Mouse (Mus musculus) liver, adult 10 weeks (tissue): Measurements from ENCODE around the gene Ccdc9. TPM values are rescaled to one million over a fixed set of nuclear protein-coding genes. Genes with fewer than 3 reads are reported as not detected.

Experiments used
- polyA plus RNA-seq: library from polyadenylated mRNA; stranded (reverse); fragments of 350-450 nt; fragmentation: Illumina TruSeq; extraction: RNeasy Lipid Tissue Mini Kit (QIAGEN cat#74804); gene quantifications from one replicate; pipeline ENCODE4 v1.2.3, GENCODE M21; 2014; ENCODE audit warnings: low read depth, low replicate concordance

Ccdc9 gene
- 9.4 TPM for polyA plus RNA-seq

DNA sequence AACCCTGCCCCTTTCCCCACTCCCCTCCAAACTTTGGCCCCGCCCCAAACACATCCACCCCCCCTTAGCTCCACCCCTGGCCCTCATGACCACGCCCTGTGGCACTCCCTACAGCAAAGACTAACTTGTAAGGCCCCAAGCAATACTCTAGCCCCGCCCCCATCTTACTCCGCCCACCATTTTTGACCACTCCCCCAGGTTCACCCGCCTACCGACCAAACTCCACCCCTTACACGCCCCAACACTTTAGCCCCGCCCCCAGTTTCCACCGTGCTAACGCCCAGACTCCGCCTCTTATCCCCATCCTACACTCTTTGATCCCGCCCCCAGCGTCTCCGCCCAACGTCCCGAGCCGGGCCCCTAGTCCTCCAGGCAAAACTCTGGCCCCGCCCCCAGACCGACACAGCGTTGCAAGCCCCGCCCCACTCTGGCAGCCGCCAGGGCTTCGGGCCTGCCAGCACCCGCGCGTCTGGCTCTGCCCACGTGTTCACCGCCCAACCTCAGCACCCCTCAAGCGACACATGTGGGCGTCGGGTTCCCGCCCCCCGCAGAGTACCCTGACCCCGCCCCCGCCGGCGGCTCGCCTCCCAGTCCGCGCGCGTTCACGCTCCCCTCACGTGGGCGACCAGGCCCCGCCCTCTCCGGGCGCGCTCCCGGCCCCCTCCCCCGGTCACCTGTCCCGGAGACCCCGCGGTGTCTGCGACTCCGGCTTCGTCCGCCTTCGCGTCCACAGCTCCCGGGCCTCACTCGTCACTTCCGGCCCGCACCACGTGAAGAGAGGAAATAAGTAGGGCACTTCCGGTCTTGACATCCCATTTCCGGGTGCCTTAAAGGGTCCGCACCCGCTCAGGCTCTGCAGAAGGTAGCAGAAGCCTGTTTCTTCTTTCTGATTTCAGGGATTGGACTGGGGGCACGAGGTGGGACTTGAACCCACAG, at the start of gene Ccdc9:
TSS of gene Ccdc9 (minus strand) at position 770 of the 936 bp plus-strand sequence.

DNA sequence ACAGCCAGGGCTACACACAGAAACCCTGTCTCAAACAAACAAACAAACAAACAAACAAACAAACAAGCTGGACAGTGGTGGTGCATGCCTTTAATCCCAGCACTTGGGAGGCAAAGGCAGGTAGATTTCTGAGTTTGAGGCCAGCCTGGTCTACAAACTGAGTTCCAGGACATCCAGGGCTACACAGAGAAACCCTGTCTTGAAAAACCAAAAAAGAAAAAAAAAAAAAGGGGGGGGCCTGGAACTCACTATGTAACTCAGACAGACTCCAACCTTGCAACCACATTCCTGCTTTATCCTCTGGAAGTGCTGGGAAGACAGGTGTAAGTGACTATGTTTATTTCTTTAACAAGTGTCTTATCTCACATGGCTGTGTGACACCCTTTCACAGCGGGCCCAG, 21.5 kb upstream of the Ccdc9 start, which contains the start of gene Bbc3:
TSS of gene Bbc3 (plus strand) at position 301 of the 400 bp plus-strand sequence.

DNA sequence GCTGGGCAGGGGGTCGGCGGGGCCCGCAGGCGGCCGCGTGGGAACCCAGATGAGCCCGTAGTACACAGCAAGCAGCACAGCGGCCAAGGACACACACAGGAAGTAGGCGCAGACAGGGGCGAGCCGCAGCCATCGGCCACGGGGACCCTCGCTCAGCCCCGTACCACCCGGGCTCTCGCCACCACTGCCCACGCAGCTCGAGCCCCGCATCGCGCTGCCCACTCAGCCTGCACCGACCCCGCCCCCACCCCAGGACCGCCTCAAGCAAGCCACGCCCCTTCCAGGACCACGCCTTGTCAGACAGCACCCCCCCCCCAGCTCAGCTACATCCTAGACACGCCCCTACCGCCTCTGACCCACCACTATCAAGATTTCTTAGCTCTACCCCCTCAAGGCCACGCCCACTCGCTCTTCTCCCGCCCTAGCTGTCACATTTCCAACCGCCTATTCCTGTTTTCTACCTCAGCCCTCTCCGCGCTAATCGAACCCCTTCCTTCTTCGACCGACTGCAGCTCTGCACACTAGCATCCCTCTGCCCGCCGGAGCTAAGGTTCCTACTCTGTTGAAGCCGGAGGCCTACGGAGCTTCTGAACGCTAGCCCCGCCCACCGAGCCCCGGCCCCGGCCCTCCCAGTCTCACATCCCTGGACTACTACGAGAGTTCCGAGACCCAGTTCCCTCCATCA, 13.4 kb downstream of the Ccdc9 start, which contains the start of gene Inafm1:
TSS of gene Inafm1 (minus strand) at position 537 of the 685 bp plus-strand sequence.

DNA sequence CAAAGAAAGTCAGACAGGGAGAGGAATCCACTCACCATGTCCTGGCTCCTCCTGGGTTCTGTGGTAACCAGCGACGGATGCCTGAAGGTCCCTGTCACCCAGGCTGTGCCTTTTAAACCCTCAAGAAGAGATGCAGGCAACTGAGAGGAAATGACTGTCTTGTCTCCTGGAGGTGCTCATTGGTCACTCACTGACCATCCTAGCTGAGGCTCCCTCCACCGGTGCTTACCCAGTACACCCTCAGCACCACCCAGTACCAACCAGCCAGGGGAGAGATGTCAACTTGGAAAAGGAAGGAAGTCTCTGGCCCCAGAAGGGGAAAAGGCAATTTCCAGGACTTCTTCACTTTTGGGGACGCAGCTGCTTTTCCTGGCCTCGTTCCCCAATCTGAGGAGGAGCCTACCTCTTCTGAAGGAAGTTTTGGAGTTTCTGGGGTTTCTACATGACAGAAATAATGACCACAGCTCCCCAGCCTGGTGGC, 27.4 kb downstream of the Ccdc9 start, which contains the start of gene C5ar1:
TSS of gene C5ar1 (minus strand) at position 431 of the 481 bp plus-strand sequence.

DNA sequence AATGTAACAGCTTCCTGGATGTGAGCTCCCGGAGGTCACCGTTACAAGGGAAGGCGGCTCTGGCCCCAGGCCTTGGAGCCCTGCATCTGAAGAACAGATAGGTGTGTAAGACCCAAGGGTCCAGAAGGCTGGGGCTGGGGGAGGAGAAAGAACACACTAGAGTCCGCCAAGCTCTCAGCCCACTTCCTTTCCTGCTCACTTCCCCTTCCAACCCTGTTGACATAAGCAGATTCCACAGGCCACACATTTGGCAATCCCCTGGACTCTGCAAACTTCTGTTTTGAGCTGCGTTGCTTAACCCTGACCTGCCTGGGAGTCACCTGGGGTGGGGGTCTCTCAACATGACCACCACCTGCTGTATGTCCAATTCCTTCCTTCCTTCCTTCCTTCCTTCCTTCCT, 42.5 kb downstream of the Ccdc9 start, which contains the start of gene C5ar2:
TSS of gene C5ar2 (minus strand) at position 88 of the 400 bp plus-strand sequence.

Other genes starting within 250 kb of the Ccdc9 start
- 0.26 TPM for gene Bicra, start 238.9 kb downstream of the Ccdc9 start, polyA plus RNA-seq
- not detected for gene Zfp541, start 225.0 kb downstream of the Ccdc9 start, polyA plus RNA-seq
- 16.1 TPM for gene Napa, start 188.3 kb downstream of the Ccdc9 start, polyA plus RNA-seq
- gene Kptn, start 166.9 kb downstream of the Ccdc9 start, polyA plus RNA-seq = 6.3 TPM
- not detected for gene Slc8a2, start 157.0 kb downstream of the Ccdc9 start, polyA plus RNA-seq
- gene Meis3, start 111.7 kb downstream of the Ccdc9 start, polyA plus RNA-seq = not detected
- gene Dhx34, start 64.8 kb downstream of the Ccdc9 start, polyA plus RNA-seq = 0.34 TPM
- 0.93 TPM for gene C5ar2, start 42.6 kb downstream of the Ccdc9 start, polyA plus RNA-seq
- gene C5ar1, start 27.3 kb downstream of the Ccdc9 start, polyA plus RNA-seq = 0.64 TPM
- 0.40 TPM for gene Inafm1, start 13.2 kb downstream of the Ccdc9 start, polyA plus RNA-seq
- gene Bbc3, start 21.6 kb upstream of the Ccdc9 start, polyA plus RNA-seq = not detected
- 20.8 TPM for gene Sae1, start 101.0 kb upstream of the Ccdc9 start, polyA plus RNA-seq
- gene Zc3h4, start 114.1 kb upstream of the Ccdc9 start, polyA plus RNA-seq = 2.2 TPM
- gene Tmem160, start 166.0 kb upstream of the Ccdc9 start, polyA plus RNA-seq = not detected
- not detected for gene Npas1, start 190.9 kb upstream of the Ccdc9 start, polyA plus RNA-seq